Mouse (Mus musculus): ENCODE measurements around the gene Fcgr1.
"Not testable (repeated sequence)": the region's sequence is repeated elsewhere in the genome, so short reads cannot be mapped to it uniquely, and the experiment has no call there.

DNA sequence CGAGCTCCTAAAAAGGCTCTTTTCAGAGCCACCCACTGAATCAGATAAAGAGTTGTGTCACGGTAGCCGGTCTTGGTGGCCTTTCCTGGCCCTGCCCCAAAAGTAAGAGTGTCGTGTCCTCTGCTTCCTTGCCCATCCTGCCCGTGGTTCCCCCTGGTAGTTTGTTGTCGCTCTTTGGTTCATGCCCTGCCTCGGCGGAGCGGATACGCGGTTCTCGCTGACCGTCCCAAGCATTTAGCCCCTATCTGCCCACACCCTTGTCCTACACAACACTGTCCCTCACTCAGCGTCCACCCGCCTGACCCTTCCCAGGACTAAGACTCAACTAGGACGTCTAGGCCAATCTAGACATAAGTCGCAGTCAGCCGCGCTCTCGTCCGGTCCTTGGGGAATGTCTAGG is 47.8 kb downstream of the Fcgr1 start:
- not testable (repeated sequence) for TF ChIP-seq CTCF (conservative IDR thresholded peaks at IDR 0.05; ENCODE audit: insufficient read depth, insufficient read length, low read depth, low read length); POLR2A (IDR thresholded peaks at IDR 0.05; ENCODE audit: low read depth, low read length)

All from kidney, adult 2 months (tissue).